18 mouse cellular contexts compared by ENCODE assay signal in genomic region chrX:114324285-114324684, GRCm38 (mm10).
DNase-seq lines count a peak whose midpoint lies in the region; ATAC-seq and TF ChIP-seq lines count a peak whose summit lies in the region.
"Had no signal": no experiment of that assay in that cellular context is flagged by ENCODE, and none has a peak within 500 bp of the region (broad histone marks: within the 10 kb centered on the region; RNA-seq: fewer than 3 reads in every experiment).

No protein-coding gene starts in this region.

- H3K27me3 ChIP-seq in hindbrain, embryonic 14.5 days (ENCODE audit: control insufficient read depth, insufficient read depth, low read length), result no peaks in the 10 kb centered on the region
- H3K27me3 ChIP-seq in hindbrain, embryonic 10.5 days (ENCODE audit: insufficient read depth, poor library complexity, severe bottlenecking), result no peaks in the 10 kb centered on the region
- H3K27me3 ChIP-seq: heart, embryonic 15.5 days; neural tube, embryonic 15.5 days had no signal

- DNase-seq in hindbrain, embryonic 14.5 days (ENCODE audit: low spot score), result peak; percentile 33
- DNase-seq in hindbrain, embryonic 10.5 days (ENCODE audit: low spot score), result no peak
- DNase-seq in left cerebral cortex, adult 2 months (ENCODE audit: extremely low spot score in 1 of 2, low spot score in 2 of 2), result no peak
- no peak for DNase-seq in left cerebral cortex, adult 18-20 months (ENCODE audit: low spot score in 2 of 2)
- peak; percentile 3 for DNase-seq in A20 (ENCODE audit: low read depth, low spot score)
- peak; percentile 8 for DNase-seq in brain, adult 2 months (ENCODE audit: low read depth, low spot score)
- no peak for DNase-seq in liver
- DNase-seq: cerebellum, adult 2 months; cerebellum, postnatal 25 days; gastrocnemius, adult 2 months; heart, postnatal 4 days; kidney, adult 18-20 months; kidney, postnatal 10 days; lung, postnatal 4 days; right cerebral cortex, postnatal 14 days had no signal

- WGBS in hindbrain, embryonic 14.5 days, result 52% methylated on average over 1 of the region's 1 CpGs
- WGBS in hindbrain, embryonic 10.5 days, result 52% methylated on average over 1 of the region's 1 CpGs

- no peak for ATAC-seq in hindbrain, embryonic 14.5 days (ENCODE audit: low FRiP score)

- no peak overlapping the region for H3K4me3 ChIP-seq in hindbrain, embryonic 14.5 days (replicated peaks; ENCODE audit: low read length)
- H3K4me3 ChIP-seq in hindbrain, embryonic 10.5 days, result no peak overlapping the region
- no peak overlapping the region for H3K4me3 ChIP-seq in left cerebral cortex, adult 2 months
- H3K4me3 ChIP-seq: gastrocnemius, adult 2 months; heart, embryonic 15.5 days; neural tube, embryonic 15.5 days had no signal

- H3K9me3 ChIP-seq in hindbrain, embryonic 14.5 days (ENCODE audit: control insufficient read depth, low read length), result no peaks in the 10 kb centered on the region
- H3K9me3 ChIP-seq in hindbrain, embryonic 10.5 days, result no peaks in the 10 kb centered on the region
- H3K9me3 ChIP-seq: heart, embryonic 15.5 days; neural tube, embryonic 15.5 days had no signal

- intact Hi-C loops in left cerebral cortex, adult 2 months (cut with DNase I), result loop anchor here (1.0 kb wide), 1 partner anchor 234 kb away; no protein-coding TSS in a partner anchor

- H3K4me2 ChIP-seq in hindbrain, embryonic 14.5 days (replicated peaks), result no peak overlapping the region
- H3K4me2 ChIP-seq: heart, embryonic 15.5 days; neural tube, embryonic 15.5 days had no signal

- no peaks in the 10 kb centered on the region for H3K36me3 ChIP-seq in hindbrain, embryonic 14.5 days (replicated peaks; ENCODE audit: control insufficient read depth, insufficient read depth)
- H3K36me3 ChIP-seq in hindbrain, embryonic 10.5 days, result no peaks in the 10 kb centered on the region
- H3K36me3 ChIP-seq: heart, embryonic 15.5 days; neural tube, embryonic 15.5 days had no signal

- H3K9ac ChIP-seq in hindbrain, embryonic 14.5 days, result no peak overlapping the region
- H3K9ac ChIP-seq: heart, embryonic 15.5 days; liver, embryonic 14.5 days; neural tube, embryonic 15.5 days had no signal

- no peaks in the 10 kb centered on the region for H3K4me1 ChIP-seq in hindbrain, embryonic 14.5 days (replicated peaks; ENCODE audit: control insufficient read depth, insufficient read depth, low read length)
- no peaks in the 10 kb centered on the region for H3K4me1 ChIP-seq in hindbrain, embryonic 10.5 days (replicated peaks)
- H3K4me1 ChIP-seq: heart, embryonic 15.5 days; neural tube, embryonic 15.5 days had no signal

- no peak overlapping the region for H3K27ac ChIP-seq in hindbrain, embryonic 14.5 days
- no peak overlapping the region for H3K27ac ChIP-seq in hindbrain, embryonic 10.5 days
- H3K27ac ChIP-seq in left cerebral cortex, adult 2 months, result no peak overlapping the region
- H3K27ac ChIP-seq: gastrocnemius, adult 2 months; heart, embryonic 15.5 days; liver, embryonic 14.5 days; neural tube, embryonic 15.5 days had no signal

- TF ChIP-seq CTCF in left cerebral cortex, adult 2 months (IDR thresholded peaks at IDR 0.05), result peak; percentile 45

Comparison
In these comparisons a context has a peak if more than half of its experiments do, and no peak if none do; other contexts are left out.
1. DNase-seq: peak in hindbrain, embryonic 14.5 days (single experiment), A20 (single experiment) and brain, adult 2 months (single experiment); none in hindbrain, embryonic 10.5 days (single experiment), left cerebral cortex, adult 2 months (0 of 2), left cerebral cortex, adult 18-20 months (0 of 2) and liver (single experiment).